Mouse (Mus musculus): ENCODE results near the gene Ccdc170. TPM values are rescaled to one million over a fixed set of nuclear protein-coding genes. Genes with fewer than 3 reads are reported as not detected.
"Not testable (repeated sequence)": the region's sequence is repeated elsewhere in the genome, so short reads cannot be mapped to it uniquely, and the experiment has no call there.

Gene Ccdc170
- polyA plus RNA-seq, 1 experiment from 2014 or later = not detected

GRCm38 (mm10) chr10:4598916-4599315 is 116.6 kb downstream of the Ccdc170 start:
- no peak for ATAC-seq
- TF ChIP-seq CTCF (IDR thresholded peaks at IDR 0.05; ENCODE audit: low read depth) = no peak
- no peak overlapping the region for H3K4me3 ChIP-seq (ENCODE audit: low read depth, low read length)
- WGBS = 84% methylated on average over 12 of the region's 12 CpGs
- no peak overlapping the region for H3K9ac ChIP-seq (ENCODE audit: low read depth, low read length)
- H3K27me3 ChIP-seq (replicated peaks; ENCODE audit: control insufficient read depth, insufficient read depth, low read length) = no peaks in the 10 kb centered on the region
- no peaks in the 10 kb centered on the region for H3K36me3 ChIP-seq (ENCODE audit: control insufficient read depth, insufficient read depth)
- H3K9me3 ChIP-seq (ENCODE audit: control insufficient read depth) = no peaks in the 10 kb centered on the region
- H3K4me1 ChIP-seq (replicated peaks; ENCODE audit: control insufficient read depth, insufficient read depth, low read length) = no peaks in the 10 kb centered on the region
- H3K4me2 ChIP-seq (replicated peaks; ENCODE audit: low read depth) = no peak overlapping the region
- no peak overlapping the region for H3K27ac ChIP-seq (ENCODE audit: low read depth, low read length)

GRCm38 (mm10) chr10:4599591-4599990 is 117.3 kb downstream of the Ccdc170 start:
- TF ChIP-seq CTCF (IDR thresholded peaks at IDR 0.05; ENCODE audit: low read depth) = no peak
- 63% methylated on average over 4 of the region's 4 CpGs for WGBS
- H3K27me3 ChIP-seq (replicated peaks; ENCODE audit: control insufficient read depth, insufficient read depth, low read length) = no peaks in the 10 kb centered on the region
- H3K9ac ChIP-seq (ENCODE audit: low read depth, low read length) = no peak overlapping the region
- no peak for ATAC-seq
- no peaks in the 10 kb centered on the region for H3K36me3 ChIP-seq (ENCODE audit: control insufficient read depth, insufficient read depth)
- no peak overlapping the region for H3K27ac ChIP-seq (ENCODE audit: low read depth, low read length)
- H3K4me2 ChIP-seq (replicated peaks; ENCODE audit: low read depth) = no peak overlapping the region
- no peaks in the 10 kb centered on the region for H3K4me1 ChIP-seq (replicated peaks; ENCODE audit: control insufficient read depth, insufficient read depth, low read length)
- H3K4me3 ChIP-seq (ENCODE audit: low read depth, low read length) = no peak overlapping the region
- H3K9me3 ChIP-seq (ENCODE audit: control insufficient read depth) = no peaks in the 10 kb centered on the region

GRCm38 (mm10) chr10:4600796-4601474 is 118.6 kb downstream of the Ccdc170 start:
- WGBS = 66% methylated on average over 2 of the region's 2 CpGs
- Histone ChIP-seq H3K4me3 (ENCODE audit: low read depth, low read length) (no peak overlapping the region), H3K9ac (ENCODE audit: low read depth, low read length) (no peak overlapping the region), H3K4me1 (replicated peaks; ENCODE audit: control insufficient read depth, insufficient read depth, low read length) (no peaks in the 10 kb centered on the region), H3K36me3 (ENCODE audit: control insufficient read depth, insufficient read depth) (no peaks in the 10 kb centered on the region), H3K4me2 (replicated peaks; ENCODE audit: low read depth) (no peak overlapping the region), H3K9me3 (ENCODE audit: control insufficient read depth) (no peaks in the 10 kb centered on the region), H3K27me3 (replicated peaks; ENCODE audit: control insufficient read depth, insufficient read depth, low read length) (no peaks in the 10 kb centered on the region), H3K27ac (ENCODE audit: low read depth, low read length) (no peak overlapping the region)
- TF ChIP-seq CTCF (IDR thresholded peaks at IDR 0.05; ENCODE audit: low read depth) = no peak
- no peak for ATAC-seq

GRCm38 (mm10) chr10:4601612-4602011 is 119.3 kb downstream of the Ccdc170 start:
- not testable (repeated sequence) for H3K9me3 ChIP-seq (ENCODE audit: control insufficient read depth); H3K4me2 ChIP-seq (replicated peaks; ENCODE audit: low read depth); H3K36me3 ChIP-seq (ENCODE audit: control insufficient read depth, insufficient read depth); H3K27me3 ChIP-seq (replicated peaks; ENCODE audit: control insufficient read depth, insufficient read depth, low read length); ATAC-seq; H3K4me1 ChIP-seq (replicated peaks; ENCODE audit: control insufficient read depth, insufficient read depth, low read length); H3K4me3 ChIP-seq (ENCODE audit: low read depth, low read length); H3K27ac ChIP-seq (ENCODE audit: low read depth, low read length); H3K9ac ChIP-seq (ENCODE audit: low read depth, low read length)

- Histone ChIP-seq H3K4me1 (replicated peaks; ENCODE audit: control insufficient read depth, insufficient read depth, low read length) (no peaks in the 10 kb centered on the region), H3K4me2 (replicated peaks; ENCODE audit: low read depth) (no peak overlapping the region), H3K27me3 (replicated peaks; ENCODE audit: control insufficient read depth, insufficient read depth, low read length) (no peaks in the 10 kb centered on the region), H3K4me3 (ENCODE audit: low read depth, low read length) (no peak overlapping the region), H3K9me3 (ENCODE audit: control insufficient read depth) (no peaks in the 10 kb centered on the region), H3K36me3 (ENCODE audit: control insufficient read depth, insufficient read depth) (no peaks in the 10 kb centered on the region), H3K27ac (ENCODE audit: low read depth, low read length) (no peak overlapping the region), H3K9ac (ENCODE audit: low read depth, low read length) (no peak overlapping the region)
- 81% methylated on average over 4 of the region's 4 CpGs for WGBS
- no peak for TF ChIP-seq CTCF (IDR thresholded peaks at IDR 0.05; ENCODE audit: low read depth)
- no peak for ATAC-seq
Observed at GRCm38 (mm10) chr10:4602466-4602865, 120.2 kb downstream of the Ccdc170 start.

- H3K27me3 ChIP-seq (replicated peaks; ENCODE audit: control insufficient read depth, insufficient read depth, low read length) = no peaks in the 10 kb centered on the region
- no peaks in the 10 kb centered on the region for H3K4me1 ChIP-seq (replicated peaks; ENCODE audit: control insufficient read depth, insufficient read depth, low read length)
- no peak overlapping the region for H3K4me2 ChIP-seq (replicated peaks; ENCODE audit: low read depth)
- H3K27ac ChIP-seq (ENCODE audit: low read depth, low read length) = no peak overlapping the region
- H3K9ac ChIP-seq (ENCODE audit: low read depth, low read length) = no peak overlapping the region
- no peaks in the 10 kb centered on the region for H3K9me3 ChIP-seq (ENCODE audit: control insufficient read depth)
- no peaks in the 10 kb centered on the region for H3K36me3 ChIP-seq (ENCODE audit: control insufficient read depth, insufficient read depth)
- no peak for TF ChIP-seq CTCF (IDR thresholded peaks at IDR 0.05; ENCODE audit: low read depth)
- whole genome bisulfite sequencing = 59% methylated on average over 4 of the region's 4 CpGs
- H3K4me3 ChIP-seq (ENCODE audit: low read depth, low read length) = no peak overlapping the region
- ATAC-seq = no peak
Observed at GRCm38 (mm10) chr10:4604527-4605209, 122.4 kb downstream of the Ccdc170 start.
